Mouse (Mus musculus): Measurements from ENCODE around the gene Gm11983.

DNA sequence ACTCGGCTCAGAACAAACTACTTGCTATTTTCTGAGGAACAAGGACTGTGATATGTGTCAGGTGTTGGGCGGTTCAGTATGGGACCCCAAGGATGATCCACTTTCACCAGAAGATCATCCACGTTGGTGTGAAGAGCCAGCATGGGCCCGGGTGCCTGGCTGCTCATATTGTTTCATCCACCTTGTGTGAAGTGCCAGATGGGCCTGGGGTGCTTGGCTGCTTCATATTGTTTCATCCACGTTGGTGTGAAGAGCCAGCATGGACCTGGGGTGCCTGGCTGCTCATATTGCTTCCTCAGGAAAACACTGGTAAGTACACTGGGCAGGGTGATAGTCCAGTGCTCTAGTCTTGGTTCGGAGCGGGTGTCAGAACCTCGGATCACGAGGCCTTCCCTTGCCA lies 3.7 kb downstream of the Gm11983 start:
- TF ChIP-seq POLR2A (IDR thresholded peaks at IDR 0.05; ENCODE audit: borderline replicate concordance, extremely low read depth, insufficient read depth, insufficient read length, poor library complexity, severe bottlenecking) (no peak), CTCF (IDR thresholded peaks at IDR 0.05; ENCODE audit: borderline replicate concordance, extremely low read depth, insufficient read depth, insufficient read length) (no peak)

Data from brain, embryonic 14.5 days (tissue).